Mouse (Mus musculus): ENCODE data around the gene Rab1a.

GRCm38 (mm10) chr11:20225938-20226337, 24.7 kb downstream of the Rab1a start:
- TF ChIP-seq POLR2A (IDR thresholded peaks at IDR 0.05; ENCODE audit: extremely low read depth, insufficient read depth, low read length), result no peak
- TF ChIP-seq CTCF (IDR thresholded peaks at IDR 0.05; ENCODE audit: extremely low read depth, insufficient read depth, low read length), result no peak

All from cortical plate, adult 2 months (tissue).